ENCODE assay signal across 10 mouse cellular contexts in genomic region chr11:102190848-102191247, GRCm38 (mm10). TPM values are rescaled to one million over a fixed set of nuclear protein-coding genes. Genes with fewer than 3 reads are reported as not detected.
A peak's percentile ranks its signal among the peaks of the same experiment; 100 is the strongest.
DNase-seq lines count a peak whose midpoint lies in the region; ATAC-seq and TF ChIP-seq lines count a peak whose summit lies in the region.
"Had no signal": no experiment of that assay in that cellular context is flagged by ENCODE, and none has a peak within 500 bp of the region (broad histone marks: within the 10 kb centered on the region; RNA-seq: fewer than 3 reads in every experiment).

No protein-coding gene starts in this region.

- no peak for TF ChIP-seq RAD21 in CH12.LX (IDR thresholded peaks at IDR 0.05; ENCODE audit: low read depth, low read length)

- 44% methylated on average over 4 of the region's 4 CpGs for WGBS in hindbrain, embryonic 12.5 days
- WGBS in macrophage (ENCODE audit: missing documents), result 7% methylated on average over 4 of the region's 4 CpGs

- H3K36me3 ChIP-seq in CH12.LX (replicated peaks in 1 of 2; ENCODE audit: control insufficient read depth in 1 of 2, insufficient read depth in 1 of 2, low read length in 1 of 2), result peaks cover 36 to 46% of the 10 kb centered on the region in 2 experiments
- H3K36me3 ChIP-seq in hindbrain, embryonic 12.5 days, result peaks cover 30% of the 10 kb centered on the region
- H3K36me3 ChIP-seq in macrophage (ENCODE audit: inconsistent target), result peaks cover 17% of the 10 kb centered on the region; the same call in 1 of the 2 replicates

- H3K9ac ChIP-seq in CH12.LX (ENCODE audit: insufficient read depth, low read depth), result peak overlapping the region; percentile 94
- H3K9ac ChIP-seq in hindbrain, embryonic 12.5 days, result 0 out of 2 replicates have a peak overlapping the region, but pooled peaks have one; percentile 5

- peak; percentile 13 for DNase-seq in cerebellum, adult 11-12 months
- no peak for DNase-seq in cerebellum, adult 18-20 months
- DNase-seq in CH12.LX (ENCODE audit: extremely low read depth), result no peak
- DNase-seq in adrenal gland, postnatal 14 days, result no peak
- DNase-seq in adrenal gland, postnatal 10 days, result no peak
- DNase-seq in thymus, postnatal 14 days, result no peak
- DNase-seq: adrenal gland, postnatal 25 days; left cerebral cortex, postnatal 4 days had no signal

- no peak for TF ChIP-seq CTCF in CH12.LX (conservative IDR thresholded peaks at IDR 0.05 in 1 of 2, IDR thresholded peaks at IDR 0.05 in 1 of 2; ENCODE audit: low read depth in 2 of 2, low read length in 2 of 2)

- H3K9me3 ChIP-seq in CH12.LX (replicated peaks; ENCODE audit: low read length), result no peaks in the 10 kb centered on the region
- no peaks in the 10 kb centered on the region for H3K9me3 ChIP-seq in hindbrain, embryonic 12.5 days (replicated peaks)

- H3K4me1 ChIP-seq in CH12.LX (ENCODE audit: control insufficient read depth in 1 of 2, insufficient read depth in 2 of 2), result peaks cover 4 to 33% of the 10 kb centered on the region in 2 experiments
- H3K4me1 ChIP-seq in hindbrain, embryonic 12.5 days, result peaks cover 16% of the 10 kb centered on the region

- dilution Hi-C loops in CH12.LX (cut with MboI; ENCODE audit: extremely low pct_ligation_motif_present, extremely low pct_unique_long_range_greater_than_20kb, low sequenced_read_pairs), result no loop called here

- no peak for TF ChIP-seq POLR2A in CH12.LX (IDR thresholded peaks at IDR 0.05; ENCODE audit: low read depth, low read length)

- H3K4me3 ChIP-seq in CH12.LX (replicated peaks in 1 of 3; ENCODE audit: low read depth in 2 of 3, low read length in 2 of 3, poor library complexity in 1 of 3), result peak overlapping the region in 2 of 3 experiments; percentile 60 to 79
- H3K4me3 ChIP-seq in hindbrain, embryonic 12.5 days, result peak overlapping the region; percentile 54; the same call in 1 of the 2 replicates
- peak overlapping the region; percentile 92; the same call in 1 of the 2 replicates for H3K4me3 ChIP-seq in macrophage (ENCODE audit: inconsistent target)

- no peaks in the 10 kb centered on the region for H3K27me3 ChIP-seq in CH12.LX (replicated peaks)
- no peaks in the 10 kb centered on the region for H3K27me3 ChIP-seq in hindbrain, embryonic 12.5 days

- TF ChIP-seq EP300 in CH12.LX (IDR thresholded peaks at IDR 0.05; ENCODE audit: low read length), result no peak

- in situ Hi-C loops in CH12.LX (cut with MboI; ENCODE audit: low pct_ligation_motif_present, low pct_unique_long_range_greater_than_20kb, low sequenced_read_pairs), result loop anchor here (5.0 kb wide), 1 partner anchor 36 kb away; no protein-coding TSS in a partner anchor

- H3K79me2 ChIP-seq in CH12.LX (replicated peaks; ENCODE audit: control insufficient read depth, extremely low read depth, insufficient read depth, poor library complexity, severe bottlenecking) (0 out of 2 replicates have a peak, but pooled peaks cover 6% of the 10 kb centered on the region), macrophage (ENCODE audit: inconsistent target) (no peaks in the 10 kb centered on the region)

- H3K4me2 ChIP-seq in CH12.LX (ENCODE audit: insufficient read depth, low read depth, poor library complexity, severe bottlenecking), result peak overlapping the region; percentile 92
- H3K4me2 ChIP-seq in hindbrain, embryonic 12.5 days (replicated peaks), result peak overlapping the region; percentile 76

- H3K27ac ChIP-seq in CH12.LX (ENCODE audit: insufficient read depth, low read depth) (no peak overlapping the region), macrophage (peak overlapping the region; percentile 63)
- no peak overlapping the region for H3K27ac ChIP-seq in hindbrain, embryonic 12.5 days

- ATAC-seq in hindbrain, embryonic 12.5 days (ENCODE audit: low FRiP score), result no peak

TF ChIP-seq in CH12.LX, 34 proteins besides CTCF, POLR2A, EP300 and RAD21:
- TF ChIP-seq TCF12 (IDR thresholded peaks at IDR 0.05; ENCODE audit: low read depth, low read length) (no peak), E2F4 (IDR thresholded peaks at IDR 0.05; ENCODE audit: insufficient replicate concordance, low read depth, low read length) (no peak), TBP (conservative IDR thresholded peaks at IDR 0.05; ENCODE audit: low read depth, low read length) (no peak), NRF1 (IDR thresholded peaks at IDR 0.05; ENCODE audit: low read depth, low read length) (no peak), JUN (IDR thresholded peaks at IDR 0.05; ENCODE audit: insufficient read depth, low read depth, low read length) (no peak), MEF2A (IDR thresholded peaks at IDR 0.05; ENCODE audit: borderline replicate concordance, low read depth, low read length) (no peak), USF2 (conservative IDR thresholded peaks at IDR 0.05; ENCODE audit: low read depth, low read length) (no peak), GABPA (IDR thresholded peaks at IDR 0.05; ENCODE audit: insufficient replicate concordance, low read depth, low read length) (no peak), ZNF384 (IDR thresholded peaks at IDR 0.05; ENCODE audit: low read depth, low read length) (no peak), ETS1 (conservative IDR thresholded peaks at IDR 0.05; ENCODE audit: low read depth, low read length) (no peak), SMC3 (IDR thresholded peaks at IDR 0.05; ENCODE audit: low read depth, low read length) (no peak), BHLHE40 (IDR thresholded peaks at IDR 0.05; ENCODE audit: low read depth, low read length) (no peak), IRF4 (IDR thresholded peaks at IDR 0.05; ENCODE audit: low read depth, low read length) (no peak)
TF ChIP-seq in CH12.LX: peak in this region for 0.

RNA-seq across cellular contexts. Expression of gene G6pc3, which starts 1.4 kb away (rescaled TPM):
- total RNA-seq in CH12.LX (2012; rRNA removed), result 31.9 and 34.7 TPM in 2 replicates
- total RNA-seq in CH12.LX (2014; rRNA removed), result 26.3 and 31.3 TPM in 2 replicates
- 65.6 and 72.3 TPM in 2 replicates for polyA plus RNA-seq in CH12.LX (2012; ENCODE audit: insufficient read length, low read depth)
- polyA plus RNA-seq in hindbrain, embryonic 12.5 days (2016; fragmentation: Nextera tagmentation; extraction: Ambion mirVana), result 26.8 and 27.0 TPM in 2 replicates
- 10 to 100 TPM in 22 of 26 experiments, 1 to 10 TPM in 4; 6.7 to 33.0 (median 16.8) TPM for total RNA-seq in macrophage (2018; cell fraction: chromatin; rRNA removed)
- total RNA-seq in macrophage (2018; cell fraction: cytosol; rRNA removed), result 10 to 100 TPM; 14.9 to 31.6 (median 22.0) TPM
- 10 to 100 TPM; 11.6 to 41.7 (median 24.0) TPM for total RNA-seq in macrophage (2018; cell fraction: nucleus; rRNA removed)
- polyA plus RNA-seq in macrophage (2018), result 17.7 to 29.9 TPM (median 27.6 TPM) in 3 replicates
- 82.8 and 83.7 TPM in 2 replicates for total RNA-seq in adrenal gland, postnatal 14 days (2021)
- 10 to 100 TPM; 72.3 to 74.7 TPM for total RNA-seq in adrenal gland, postnatal 10 days (2021)

RNA-seq across cellular contexts. Expression of gene Lsm12, which starts 5.8 kb away (rescaled TPM):
- total RNA-seq in CH12.LX (2012; rRNA removed), result 66.9 and 78.7 TPM in 2 replicates
- 70.0 and 78.9 TPM in 2 replicates for total RNA-seq in CH12.LX (2014; rRNA removed)
- 164 and 185 TPM in 2 replicates for polyA plus RNA-seq in CH12.LX (2012; ENCODE audit: insufficient read length, low read depth)
- polyA plus RNA-seq in hindbrain, embryonic 12.5 days (2016; fragmentation: Nextera tagmentation; extraction: Ambion mirVana), result 114 TPM in 2 replicates
- total RNA-seq in macrophage (2018; cell fraction: chromatin; rRNA removed), result 10 to 100 TPM in 18 of 26 experiments, 1 to 10 TPM in 8; 3.7 to 22.1 (median 11.9) TPM
- total RNA-seq in macrophage (2018; cell fraction: cytosol; rRNA removed), result 10 to 100 TPM; 40.2 to 65.6 (median 52.9) TPM
- 10 to 100 TPM; 12.0 to 52.2 (median 25.1) TPM for total RNA-seq in macrophage (2018; cell fraction: nucleus; rRNA removed)
- polyA plus RNA-seq in macrophage (2018), result 28.1 to 59.1 TPM (median 48.0 TPM) in 3 replicates
- total RNA-seq in adrenal gland, postnatal 14 days (2021), result 78.7 and 81.0 TPM in 2 replicates
- 10 to 100 TPM; 77.5 to 80.8 TPM for total RNA-seq in adrenal gland, postnatal 10 days (2021)

RNA-seq across cellular contexts. Expression of gene Tmem101, which starts 34.6 kb away (rescaled TPM):
- total RNA-seq in CH12.LX (2012; rRNA removed) (56.7 and 63.1 TPM in 2 replicates), CH12.LX (2014; rRNA removed) (36.1 and 38.5 TPM in 2 replicates)
- polyA plus RNA-seq in CH12.LX (2012; ENCODE audit: insufficient read length, low read depth) (29.7 and 35.4 TPM in 2 replicates), macrophage (2018) (4.6 to 11.0 TPM (median 10.6 TPM) in 3 replicates)
- 37.9 and 40.4 TPM in 2 replicates for polyA plus RNA-seq in hindbrain, embryonic 12.5 days (2016; fragmentation: Nextera tagmentation; extraction: Ambion mirVana)
- 10 to 100 TPM in 4 of 26 experiments, 1 to 10 TPM in 19, under 1 TPM in 1, not detected in 2; 0.63 to 16.5 (median 4.4) TPM for total RNA-seq in macrophage (2018; cell fraction: chromatin; rRNA removed)
- 10 to 100 TPM in 10 of 26 experiments, 1 to 10 TPM in 16; 5.1 to 13.7 (median 8.8) TPM for total RNA-seq in macrophage (2018; cell fraction: cytosol; rRNA removed)
- total RNA-seq in macrophage (2018; cell fraction: nucleus; rRNA removed), result 10 to 100 TPM in 15 of 26 experiments, 1 to 10 TPM in 11; 5.1 to 20.0 (median 10.4) TPM
- total RNA-seq in adrenal gland, postnatal 14 days (2021), result 14.4 and 16.5 TPM in 2 replicates
- 10 to 100 TPM; 13.9 to 14.8 TPM for total RNA-seq in adrenal gland, postnatal 10 days (2021)

RNA-seq across cellular contexts. Expression of gene Hdac5, which starts 39.1 kb away (rescaled TPM):
- 49.6 and 49.9 TPM in 2 replicates for total RNA-seq in CH12.LX (2012; rRNA removed)
- total RNA-seq in CH12.LX (2014; rRNA removed), result 23.3 and 24.9 TPM in 2 replicates
- 46.4 and 53.9 TPM in 2 replicates for polyA plus RNA-seq in CH12.LX (2012; ENCODE audit: insufficient read length, low read depth)
- polyA plus RNA-seq in hindbrain, embryonic 12.5 days (2016; fragmentation: Nextera tagmentation; extraction: Ambion mirVana), result 97.2 and 103 TPM in 2 replicates
- total RNA-seq in macrophage (2018; cell fraction: chromatin; rRNA removed), result 100 to 1,000 TPM in 13 of 26 experiments, 10 to 100 TPM in 13; 10.5 to 341 (median 94.0) TPM
- total RNA-seq in macrophage (2018; cell fraction: cytosol; rRNA removed), result 10 to 100 TPM; 24.5 to 71.8 (median 47.2) TPM
- total RNA-seq in macrophage (2018; cell fraction: nucleus; rRNA removed), result 100 to 1,000 TPM in 7 of 26 experiments, 10 to 100 TPM in 19; 11.4 to 146 (median 63.2) TPM
- polyA plus RNA-seq in macrophage (2018), result 31.9 to 58.0 TPM (median 47.9 TPM) in 3 replicates
- total RNA-seq in adrenal gland, postnatal 14 days (2021), result 81.1 and 83.7 TPM in 2 replicates
- 100 to 1,000 TPM in 1 of 2 experiments, 10 to 100 TPM in 1; 84.4 to 113 TPM for total RNA-seq in adrenal gland, postnatal 10 days (2021)

RNA-seq across cellular contexts. Expression of gene Nags, which starts 45.5 kb away (rescaled TPM):
- not detected in 2 replicates for total RNA-seq in CH12.LX (2012; rRNA removed)
- not detected in 2 replicates for total RNA-seq in CH12.LX (2014; rRNA removed)
- not detected in 2 replicates for polyA plus RNA-seq in CH12.LX (2012; ENCODE audit: insufficient read length, low read depth)
- 0.14 TPM in 1 of 2 replicates, not detected in the other for polyA plus RNA-seq in hindbrain, embryonic 12.5 days (2016; fragmentation: Nextera tagmentation; extraction: Ambion mirVana)
- not detected for total RNA-seq in macrophage (2018; cell fraction: chromatin; rRNA removed)
- total RNA-seq in macrophage (2018; cell fraction: cytosol; rRNA removed), result not detected
- total RNA-seq in macrophage (2018; cell fraction: nucleus; rRNA removed), result not detected
- polyA plus RNA-seq in macrophage (2018), result not detected in 3 replicates
- total RNA-seq in adrenal gland, postnatal 14 days (2021), result 0.60 and 5.8 TPM in 2 replicates
- 1 to 10 TPM; 2.4 to 6.6 TPM for total RNA-seq in adrenal gland, postnatal 10 days (2021)
